Mouse (Mus musculus): ENCODE measurements around the gene Galm.

Galm gene

GRCm38 (mm10) chr17:80128476-80128990, 1.3 kb downstream of the Galm start:
- DNase-seq (ENCODE audit: low spot score in 2 of 2), result no peak

DNA sequence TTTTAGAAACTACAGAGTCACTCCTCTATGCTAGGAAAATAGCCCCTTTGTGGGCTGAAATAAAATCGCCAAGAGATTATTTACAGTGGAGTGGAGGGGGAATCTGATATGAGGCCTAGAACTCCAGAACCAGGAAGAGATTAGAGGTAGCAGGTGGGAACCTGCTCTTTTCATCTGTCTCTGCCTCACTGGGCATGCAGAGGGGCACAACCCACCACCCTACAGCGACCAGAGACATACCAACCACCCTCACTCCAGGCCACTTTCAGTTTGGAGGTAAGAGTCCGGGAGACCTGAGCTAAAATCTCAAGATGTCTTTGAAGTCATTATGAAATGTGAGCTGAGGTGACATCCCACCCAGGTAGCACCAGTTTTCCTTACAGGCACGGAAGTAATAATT, 2.1 kb downstream of the Galm start:
- no peak for DNase-seq (ENCODE audit: low spot score in 2 of 2)

GRCm38 (mm10) chr17:80130718-80131430, 3.6 kb downstream of the Galm start:
- no peak for DNase-seq (ENCODE audit: low spot score in 2 of 2)

GRCm38 (mm10) chr17:80131431-80131766, 4.1 kb downstream of the Galm start:
- no peak for DNase-seq (ENCODE audit: low spot score in 2 of 2)

GRCm38 (mm10) chr17:80131838-80132237, 4.6 kb downstream of the Galm start:
- no peak for DNase-seq (ENCODE audit: low spot score in 2 of 2)

GRCm38 (mm10) chr17:80132502-80132901, 5.2 kb downstream of the Galm start:
- no peak for DNase-seq (ENCODE audit: low spot score in 2 of 2)

DNA sequence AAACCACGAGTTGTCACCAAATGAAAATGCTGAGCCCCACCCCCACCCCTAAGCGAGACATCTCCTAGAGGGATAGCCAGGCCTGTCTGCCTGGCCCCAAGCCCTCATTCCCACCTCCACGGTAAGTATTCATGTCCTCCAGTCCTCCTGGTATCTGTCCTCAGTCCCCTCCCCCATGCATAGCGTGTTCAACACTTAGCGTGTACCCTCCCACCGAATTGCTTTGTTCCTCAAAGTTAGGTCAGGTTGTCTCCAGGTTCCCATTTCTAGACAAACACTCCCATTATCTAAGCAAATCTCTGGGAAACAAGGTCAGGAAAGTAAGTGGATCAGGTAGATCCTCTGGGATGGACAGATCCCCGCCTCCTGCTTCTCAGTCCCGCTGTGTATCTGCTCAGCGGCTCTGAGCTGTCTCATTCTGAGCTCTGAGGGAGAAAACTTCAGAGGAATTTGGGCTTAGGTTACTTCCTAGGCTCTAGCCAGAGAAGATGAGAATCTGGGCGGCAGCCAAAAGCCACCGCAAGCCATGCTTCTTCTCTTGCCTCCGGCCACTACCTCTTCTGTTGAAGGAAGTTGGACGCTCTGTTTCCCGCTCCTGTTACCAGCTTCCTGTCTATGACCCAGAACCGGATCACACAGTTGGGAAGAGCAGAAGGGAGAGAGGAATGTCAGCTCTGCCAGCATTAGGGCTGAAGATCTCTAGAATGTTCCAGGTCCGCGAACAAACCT, 11.3 kb downstream of the Galm start:
- no peak for DNase-seq (ENCODE audit: low spot score in 2 of 2)

GRCm38 (mm10) chr17:80139753-80140444, 12.6 kb downstream of the Galm start:
- no peak for DNase-seq (ENCODE audit: low spot score in 2 of 2)

- no peak for DNase-seq (ENCODE audit: low spot score in 2 of 2)
Observed at GRCm38 (mm10) chr17:80143478-80144232, 16.4 kb downstream of the Galm start.

DNA sequence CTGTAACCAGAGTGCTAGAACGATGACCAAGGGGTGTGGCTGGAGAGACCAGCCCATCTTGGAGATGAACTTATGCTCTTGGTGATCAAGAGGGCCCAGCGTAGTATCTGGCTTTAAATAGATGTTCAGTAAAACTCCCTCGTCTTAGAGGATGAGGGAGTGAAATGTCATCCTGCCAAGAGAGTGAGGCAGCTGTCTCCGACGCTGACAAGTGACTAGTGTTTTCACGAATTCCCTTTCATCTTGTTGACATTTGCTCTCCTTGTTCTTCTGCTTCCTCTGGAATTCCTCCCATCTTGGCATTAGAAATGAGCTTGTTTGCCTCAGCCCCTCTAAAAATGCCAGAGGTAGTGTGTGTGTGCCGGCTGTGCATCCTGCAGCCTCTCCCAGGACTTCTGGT, 17.9 kb downstream of the Galm start:
- DNase-seq (ENCODE audit: low spot score in 2 of 2), result no peak

DNA sequence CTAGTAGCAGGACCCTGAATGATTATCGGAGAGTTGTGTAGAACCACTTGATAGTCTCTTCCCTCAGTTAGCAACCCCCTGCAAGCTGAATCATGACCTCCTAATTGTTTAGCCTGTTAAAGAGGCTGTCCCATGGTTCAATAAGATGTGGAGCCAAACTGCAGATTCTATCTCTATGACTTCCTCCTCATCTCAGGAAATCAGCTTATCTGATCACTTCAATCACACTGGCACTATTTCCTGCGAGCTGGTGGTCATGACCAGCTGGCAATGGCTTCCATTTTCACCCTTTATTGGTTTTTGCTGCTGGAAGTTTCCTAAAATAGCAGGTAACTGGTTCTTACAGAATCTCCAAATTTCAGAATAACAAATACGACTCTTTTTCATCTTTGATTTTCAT, 18.5 kb downstream of the Galm start:
- DNase-seq (ENCODE audit: low spot score in 2 of 2), result no peak

- peak; percentile 51 to 65 for DNase-seq (ENCODE audit: low spot score in 2 of 2)
Observed at GRCm38 (mm10) chr17:80148053-80148994, 21.1 kb downstream of the Galm start.

- no peak for DNase-seq (ENCODE audit: low spot score in 2 of 2)
Observed at GRCm38 (mm10) chr17:80148995-80149388, 21.7 kb downstream of the Galm start.

- DNase-seq (ENCODE audit: low spot score in 2 of 2), result no peak
Observed at GRCm38 (mm10) chr17:80151353-80151752, 24.1 kb downstream of the Galm start.

DNA sequence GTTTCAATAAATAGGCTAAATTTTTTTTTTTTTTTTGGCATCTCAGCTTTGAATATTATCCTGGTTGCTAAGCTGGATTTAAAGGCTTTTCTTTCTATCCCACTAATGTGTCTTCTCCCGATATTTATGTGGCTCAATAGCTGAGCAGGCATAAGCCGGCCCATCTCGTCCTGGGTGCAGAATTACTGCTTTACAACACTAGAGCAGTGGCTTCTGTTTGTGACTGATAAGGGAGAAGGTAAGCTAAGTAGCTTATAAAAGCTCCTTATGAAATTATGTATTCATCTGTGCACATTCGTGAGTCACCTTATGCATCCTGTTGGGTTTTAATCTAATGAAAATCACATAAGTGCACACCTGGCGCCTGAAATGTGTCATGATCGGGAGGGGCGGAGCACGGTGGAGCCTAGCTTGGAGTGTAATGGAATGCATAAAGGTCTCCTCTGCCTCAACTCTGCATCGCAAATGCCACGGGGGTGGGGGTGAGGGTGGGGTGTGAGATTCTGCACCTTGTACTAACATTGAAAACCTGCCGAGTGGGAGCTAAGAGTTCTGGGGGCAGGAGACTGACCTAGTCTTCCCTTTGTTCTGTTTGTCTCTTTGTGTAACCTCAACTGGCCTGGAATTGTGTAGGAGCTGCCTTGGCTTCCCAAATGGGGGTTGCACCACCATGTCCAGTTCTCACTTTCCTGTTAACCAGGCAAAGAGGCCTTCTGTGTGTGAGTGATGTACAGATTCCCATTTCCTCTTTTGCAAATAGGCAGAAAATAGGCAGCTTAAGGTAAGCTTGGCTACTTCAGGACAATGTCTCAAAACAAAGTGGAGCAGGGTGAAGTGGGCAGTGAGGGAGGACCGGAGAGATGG, 25.7 kb downstream of the Galm start:
- DNase-seq (ENCODE audit: low spot score in 2 of 2), result no peak

GRCm38 (mm10) chr17:80153631-80154030, 26.4 kb downstream of the Galm start:
- DNase-seq (ENCODE audit: low spot score in 2 of 2), result no peak

DNA sequence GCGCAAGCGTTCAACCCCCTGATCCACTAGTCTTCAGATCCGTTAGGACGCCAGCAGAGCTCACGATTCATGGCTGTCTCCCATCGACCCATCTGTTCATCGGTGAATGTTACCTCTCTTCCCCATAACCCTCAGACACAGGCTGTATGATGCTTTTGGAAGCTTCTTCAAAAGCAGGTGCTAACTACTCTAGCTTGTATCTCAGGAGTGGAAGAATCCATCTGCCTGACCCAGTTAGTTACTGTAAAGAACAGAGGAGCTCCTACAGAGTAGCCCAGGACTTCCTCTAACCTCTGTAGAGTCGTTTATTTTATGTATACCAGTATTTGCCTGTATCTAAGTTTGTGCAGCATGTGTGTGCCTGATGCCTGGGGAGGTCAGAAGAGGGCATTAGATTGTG, 29.6 kb downstream of the Galm start:
- DNase-seq (ENCODE audit: low spot score in 2 of 2), result no peak

- DNase-seq (ENCODE audit: low spot score in 2 of 2), result no peak
Observed at GRCm38 (mm10) chr17:80157489-80157888, 30.2 kb downstream of the Galm start.

GRCm38 (mm10) chr17:80160454-80160853, 33.2 kb downstream of the Galm start:
- peak in 1 of 2 experiments; percentile 57 for DNase-seq (ENCODE audit: low spot score in 2 of 2)

- no peak for DNase-seq (ENCODE audit: low spot score in 2 of 2)
Observed at GRCm38 (mm10) chr17:80163991-80164390, 36.7 kb downstream of the Galm start.
